Mouse (Mus musculus): ENCODE measurements around the gene Heatr5b.

DNA sequence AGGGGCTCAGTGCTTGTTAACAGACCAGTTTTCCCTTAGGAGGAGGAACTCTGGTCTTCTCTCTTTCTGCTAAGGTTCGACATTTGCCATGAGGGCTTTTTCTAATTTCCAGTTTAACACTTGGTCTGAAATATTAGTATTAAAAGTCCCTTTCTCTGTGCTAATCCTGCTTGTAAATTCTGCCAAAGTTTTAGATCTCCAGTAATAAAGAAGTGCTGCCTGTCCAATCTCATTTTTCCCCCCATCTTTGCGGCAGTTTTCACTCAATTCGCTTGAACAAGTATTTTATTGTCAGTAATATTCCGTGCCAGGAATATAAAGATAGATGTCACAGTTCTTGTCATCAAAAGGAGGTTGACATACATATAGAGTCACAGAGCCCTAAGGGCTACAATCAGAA is 98.1 kb downstream of the Heatr5b start, which contains the start of gene Strn:
- TF ChIP-seq POLR2A (IDR thresholded peaks at IDR 0.05; ENCODE audit: borderline replicate concordance, extremely low read depth, insufficient read depth, insufficient read length, poor library complexity, severe bottlenecking) (no peak), CTCF (IDR thresholded peaks at IDR 0.05; ENCODE audit: borderline replicate concordance, extremely low read depth, insufficient read depth, insufficient read length) (no peak)

Data from brain, embryonic 14.5 days (tissue).